ENCODE assay signal across 9 mouse cellular contexts in the genomic region with DNA sequence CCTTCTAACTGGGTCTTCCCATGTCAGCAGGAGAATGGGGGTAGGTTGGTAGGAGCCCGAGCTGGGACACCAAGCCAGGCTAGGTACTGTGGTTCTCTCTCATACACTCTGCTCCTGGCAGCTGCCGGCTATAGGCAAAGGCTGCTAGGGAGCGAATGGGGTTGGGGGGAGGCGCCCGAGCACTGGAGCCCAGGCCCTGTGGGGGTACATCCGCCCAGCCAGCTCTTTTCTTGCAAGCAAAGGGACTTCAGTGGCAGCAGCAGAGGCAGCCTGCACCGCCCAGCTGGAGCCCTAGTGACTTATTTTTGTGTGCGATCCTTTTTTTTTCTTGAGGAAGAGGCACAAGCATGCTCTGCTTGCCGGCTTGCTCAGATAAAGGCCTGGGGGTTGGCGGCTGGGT. TPM values are rescaled to one million over a fixed set of nuclear protein-coding genes. Genes with fewer than 3 reads are reported as not detected.
DNase-seq lines count a peak whose midpoint lies in the region; ATAC-seq lines count a peak whose summit lies in the region.
"Had no signal": no experiment of that assay in that cellular context is flagged by ENCODE, and none has a peak within 500 bp of the region (broad histone marks: within the 10 kb centered on the region; RNA-seq: fewer than 3 reads in every experiment).

No protein-coding gene starts in this region.

- peak overlapping the region; percentile 87 for H3K4me2 ChIP-seq in forebrain, embryonic 13.5 days
- H3K4me2 ChIP-seq in midbrain, embryonic 11.5 days: peak overlapping the region; percentile 81
- H3K4me2 ChIP-seq in liver, embryonic 11.5 days: no peak overlapping the region

- H3K27ac ChIP-seq in forebrain, embryonic 13.5 days: no peak overlapping the region
- H3K27ac ChIP-seq in midbrain, embryonic 11.5 days (ENCODE audit: low read depth, low read length): peak overlapping the region; percentile 11; the same call in 1 of the 2 replicates
- no peak overlapping the region for H3K27ac ChIP-seq in liver, embryonic 11.5 days (ENCODE audit: low read depth, low read length)
- H3K27ac ChIP-seq: embryonic facial prominence, embryonic 13.5 days had no signal

- peak; percentile 23 for DNase-seq in right cerebral cortex, postnatal 14 days
- no peak for DNase-seq in right cerebral cortex, postnatal 36 days (ENCODE audit: low spot score in 2 of 2)
- peak; percentile 90 for DNase-seq in midbrain, embryonic 11.5 days (ENCODE audit: low spot score, missing footprints)
- peak; percentile 17 for DNase-seq in right cerebral cortex, postnatal 4 days
- no peak for DNase-seq in liver, embryonic 11.5 days (ENCODE audit: low spot score)
- no peak for DNase-seq in spleen, adult 18-20 months
- DNase-seq: adrenal gland, postnatal 10 days had no signal

- H3K4me1 ChIP-seq in forebrain, embryonic 13.5 days: peaks cover 40% of the 10 kb centered on the region
- peaks cover 54% of the 10 kb centered on the region for H3K4me1 ChIP-seq in midbrain, embryonic 11.5 days (ENCODE audit: control insufficient read depth, insufficient read depth, low read length)
- no peaks in the 10 kb centered on the region for H3K4me1 ChIP-seq in liver, embryonic 11.5 days (replicated peaks; ENCODE audit: control insufficient read depth, insufficient read depth, low read length)

- peak overlapping the region; percentile 55 for H3K4me3 ChIP-seq in forebrain, embryonic 13.5 days
- H3K4me3 ChIP-seq in midbrain, embryonic 11.5 days (ENCODE audit: low read depth, low read length): peak overlapping the region; percentile 70
- H3K4me3 ChIP-seq in liver, embryonic 11.5 days (ENCODE audit: low read depth, low read length): no peak overlapping the region

- 6% methylated on average over 10 of the region's 10 CpGs for WGBS in forebrain, embryonic 13.5 days
- WGBS in midbrain, embryonic 11.5 days: 3% methylated on average over 10 of the region's 10 CpGs
- 14% methylated on average over 10 of the region's 10 CpGs for WGBS in liver, embryonic 11.5 days

- ATAC-seq in forebrain, embryonic 13.5 days: no peak
- peak; percentile 24 for ATAC-seq in midbrain, embryonic 11.5 days (ENCODE audit: low FRiP score)
- ATAC-seq in liver, embryonic 11.5 days (replicated peaks; ENCODE audit: low FRiP score): no peak

- peaks cover 90% of the 10 kb centered on the region for H3K27me3 ChIP-seq in forebrain, embryonic 13.5 days
- peaks cover 17% of the 10 kb centered on the region for H3K27me3 ChIP-seq in midbrain, embryonic 11.5 days (ENCODE audit: control insufficient read depth, insufficient read depth, low read length)
- peaks cover 63% of the 10 kb centered on the region for H3K27me3 ChIP-seq in liver, embryonic 11.5 days (replicated peaks; ENCODE audit: control insufficient read depth, insufficient read depth, low read length)

- H3K9me3 ChIP-seq in forebrain, embryonic 13.5 days (replicated peaks): no peaks in the 10 kb centered on the region
- H3K9me3 ChIP-seq in midbrain, embryonic 11.5 days (ENCODE audit: control insufficient read depth, low read length): no peaks in the 10 kb centered on the region
- no peaks in the 10 kb centered on the region for H3K9me3 ChIP-seq in liver, embryonic 11.5 days (ENCODE audit: control insufficient read depth, low read length)
- H3K9me3 ChIP-seq: embryonic facial prominence, embryonic 13.5 days had no signal

- no peaks in the 10 kb centered on the region for H3K36me3 ChIP-seq in forebrain, embryonic 13.5 days (ENCODE audit: poor library complexity, severe bottlenecking)
- H3K36me3 ChIP-seq in midbrain, embryonic 11.5 days (ENCODE audit: control insufficient read depth, insufficient read depth, low read length): no peaks in the 10 kb centered on the region; the same call in 1 of the 2 replicates
- no peaks in the 10 kb centered on the region for H3K36me3 ChIP-seq in liver, embryonic 11.5 days (ENCODE audit: control insufficient read depth, insufficient read depth, low read length)
- H3K36me3 ChIP-seq: embryonic facial prominence, embryonic 13.5 days had no signal

- peak overlapping the region; percentile 55 for H3K9ac ChIP-seq in forebrain, embryonic 13.5 days
- H3K9ac ChIP-seq in midbrain, embryonic 11.5 days (ENCODE audit: low read length): peak overlapping the region; percentile 80
- H3K9ac ChIP-seq in liver, embryonic 11.5 days (ENCODE audit: low read depth, low read length): no peak overlapping the region
- H3K9ac ChIP-seq: embryonic facial prominence, embryonic 13.5 days had no signal

RNA-seq across cellular contexts. Expression of a gene that starts 51.6 kb away (rescaled TPM):
- 11.2 and 11.4 TPM in 2 replicates for polyA plus RNA-seq in forebrain, embryonic 13.5 days (2015; fragmentation: Nextera tagmentation; extraction: Ambion mirVana)
- 15.9 and 17.4 TPM in 2 replicates for polyA plus RNA-seq in midbrain, embryonic 11.5 days (2014; fragmentation: Nextera tagmentation; extraction: Ambion mirVana)
- polyA plus RNA-seq in liver, embryonic 11.5 days (2014; fragmentation: Nextera tagmentation; extraction: Ambion mirVana): 6.2 TPM in 2 replicates

Comparison
In these comparisons a context has a peak if more than half of its experiments do, and no peak if none do; other contexts are left out.
1. DNase-seq: peak in right cerebral cortex, postnatal 14 days (single experiment), midbrain, embryonic 11.5 days (single experiment) and right cerebral cortex, postnatal 4 days (single experiment); none in right cerebral cortex, postnatal 36 days (0 of 2), liver, embryonic 11.5 days (single experiment) and spleen, adult 18-20 months (0 of 2).